Mouse (Mus musculus) thymus, postnatal 10 days (tissue): Measurements from ENCODE around the gene Acp4.
A peak's percentile ranks its signal among the peaks of the same experiment; 100 is the strongest.
"Not testable (repeated sequence)": the region's sequence is repeated elsewhere in the genome, so short reads cannot be mapped to it uniquely, and the experiment has no call there.

Experiments used
- DNase-seq, 2 experiments: peaks; one replicate each; pipeline ENCODE4 v3.0.0; 2021; ENCODE audit warnings: low spot score in 2 of 2

Gene Acp4

GRCm38 (mm10) chr7:44262791-44263643 is 5.8 kb upstream of the Acp4 start:
- peak; percentile 83 to 95 for DNase-seq

GRCm38 (mm10) chr7:44261147-44261546 is 4.0 kb upstream of the Acp4 start, which contains the start of gene Gm15517:
Gm15517 (plus strand) TSS chr7:44261447.
- no peak for DNase-seq

- DNase-seq: no peak
Measured at GRCm38 (mm10) chr7:44260410-44260809, 3.2 kb upstream of the Acp4 start.

- DNase-seq: no peak
Measured at GRCm38 (mm10) chr7:44254930-44255329, 2.2 kb downstream of the Acp4 start.

- no peak for DNase-seq
Measured at GRCm38 (mm10) chr7:44253023-44253616, 4.1 kb downstream of the Acp4 start.

GRCm38 (mm10) chr7:44250732-44251275 is 6.4 kb downstream of the Acp4 start:
- DNase-seq: not testable (repeated sequence)

- no peak for DNase-seq
Measured at GRCm38 (mm10) chr7:44249248-44249647, 7.9 kb downstream of the Acp4 start.

- no peak for DNase-seq
Measured at GRCm38 (mm10) chr7:44247971-44248370, 9.2 kb downstream of the Acp4 start.

GRCm38 (mm10) chr7:44246984-44247470 is 10.2 kb downstream of the Acp4 start:
- DNase-seq: peak; percentile 33 to 61

- peak; percentile 89 to 93 for DNase-seq
Measured at GRCm38 (mm10) chr7:44246055-44246983, 10.9 kb downstream of the Acp4 start, which contains the start of the genes 1700028J19Rik and 2410002F23Rik. 1700028J19Rik (minus strand) TSS chr7:44246695. 2410002F23Rik (plus strand) TSS chr7:44246722.

- no peak for DNase-seq
Measured at GRCm38 (mm10) chr7:44244080-44244479, 13.1 kb downstream of the Acp4 start.

- no peak for DNase-seq
Measured at GRCm38 (mm10) chr7:44241163-44241562, 16.0 kb downstream of the Acp4 start.

- no peak for DNase-seq
Measured at GRCm38 (mm10) chr7:44240712-44241111, 16.5 kb downstream of the Acp4 start.

GRCm38 (mm10) chr7:44239913-44240312 is 17.3 kb downstream of the Acp4 start:
- no peak for DNase-seq

- no peak for DNase-seq
Measured at GRCm38 (mm10) chr7:44235909-44236308, 21.3 kb downstream of the Acp4 start, which contains the start of gene Gm36864. Gm36864 (plus strand) TSS chr7:44236177.

- no peak for DNase-seq
Measured at GRCm38 (mm10) chr7:44225076-44225475, 32.1 kb downstream of the Acp4 start, which contains the start of gene Klk1. Klk1 (plus strand) TSS chr7:44225360.

- DNase-seq: not testable (repeated sequence)
Measured at GRCm38 (mm10) chr7:44222335-44222734, 34.8 kb downstream of the Acp4 start.

GRCm38 (mm10) chr7:44221601-44222000 is 35.6 kb downstream of the Acp4 start:
- DNase-seq: not testable (repeated sequence)

- no peak for DNase-seq
Measured at GRCm38 (mm10) chr7:44215645-44216044, 41.5 kb downstream of the Acp4 start, which contains the start of gene Klk1b5. Klk1b5 (plus strand) TSS chr7:44215945.

GRCm38 (mm10) chr7:44208307-44208706 is 48.9 kb downstream of the Acp4 start:
- no peak for DNase-seq

GRCm38 (mm10) chr7:44207135-44207534 is 50.0 kb downstream of the Acp4 start, which contains the start of gene Klk1b4:
Klk1b4 (plus strand) TSS chr7:44207435.
- DNase-seq: not testable (repeated sequence)
